ENCODE assay signal across 16 mouse cellular contexts in the genomic region with DNA sequence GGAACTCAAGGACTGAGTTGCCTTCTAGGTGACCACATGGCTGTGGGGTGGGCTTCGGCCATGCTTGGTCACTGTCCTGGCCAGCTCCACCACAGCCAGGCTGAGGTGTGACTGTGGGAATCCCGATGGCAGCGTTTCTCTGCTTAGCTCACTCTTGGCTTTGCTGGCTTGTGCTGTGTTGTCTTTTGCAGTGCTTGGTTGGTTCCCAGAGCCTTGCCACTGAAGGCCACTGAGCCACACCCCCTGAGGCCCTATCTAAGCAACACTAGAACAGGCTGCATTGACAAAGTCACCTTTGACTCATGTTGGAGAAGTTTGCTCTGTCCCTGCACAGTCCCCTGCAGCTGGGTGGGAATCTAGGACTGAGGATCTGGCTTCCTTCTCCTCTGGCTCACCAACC. TPM values are rescaled to one million over a fixed set of nuclear protein-coding genes. Genes with fewer than 3 reads are reported as not detected.
DNase-seq lines count a peak whose midpoint lies in the region; ATAC-seq and TF ChIP-seq lines count a peak whose summit lies in the region.
"Had no signal": no experiment of that assay in that cellular context is flagged by ENCODE, and none has a peak within 500 bp of the region (broad histone marks: within the 10 kb centered on the region; RNA-seq: fewer than 3 reads in every experiment).

No protein-coding gene starts in this region.

- no peaks in the 10 kb centered on the region for H3K4me1 ChIP-seq in kidney, postnatal 0 days (replicated peaks; ENCODE audit: insufficient read depth, low read length)
- peaks cover 6% of the 10 kb centered on the region; the same call in 1 of the 2 replicates for H3K4me1 ChIP-seq in heart, embryonic 11.5 days (ENCODE audit: control insufficient read depth, insufficient read depth, low read length)
- H3K4me1 ChIP-seq in neural tube, embryonic 15.5 days: no peaks in the 10 kb centered on the region
- H3K4me1 ChIP-seq: neural tube, embryonic 12.5 days had no signal

- H3K27me3 ChIP-seq in kidney, postnatal 0 days (ENCODE audit: insufficient read depth, low read length): no peaks in the 10 kb centered on the region
- H3K27me3 ChIP-seq in heart, embryonic 11.5 days (ENCODE audit: control insufficient read depth, insufficient read depth, low read length): no peaks in the 10 kb centered on the region
- H3K27me3 ChIP-seq in neural tube, embryonic 15.5 days (replicated peaks): no peaks in the 10 kb centered on the region
- H3K27me3 ChIP-seq: liver, embryonic 13.5 days; midbrain, embryonic 13.5 days; neural tube, embryonic 12.5 days had no signal

- no peaks in the 10 kb centered on the region for H3K9me3 ChIP-seq in kidney, postnatal 0 days (replicated peaks; ENCODE audit: low read length)
- no peaks in the 10 kb centered on the region for H3K9me3 ChIP-seq in heart, embryonic 11.5 days (replicated peaks; ENCODE audit: control insufficient read depth, low read length)
- H3K9me3 ChIP-seq in neural tube, embryonic 15.5 days (replicated peaks): no peaks in the 10 kb centered on the region
- H3K9me3 ChIP-seq: liver, embryonic 13.5 days; midbrain, embryonic 13.5 days; neural tube, embryonic 12.5 days had no signal

- H3K4me2 ChIP-seq in kidney, postnatal 0 days (ENCODE audit: low read length): no peak overlapping the region
- no peak overlapping the region for H3K4me2 ChIP-seq in heart, embryonic 11.5 days
- no peak overlapping the region for H3K4me2 ChIP-seq in neural tube, embryonic 15.5 days
- H3K4me2 ChIP-seq: liver, embryonic 13.5 days; midbrain, embryonic 13.5 days; neural tube, embryonic 12.5 days had no signal

- ATAC-seq in kidney, postnatal 0 days (replicated peaks; ENCODE audit: low FRiP score, low read depth): peak; percentile 21; the same call in 1 of the 2 replicates
- no peak for ATAC-seq in heart, embryonic 11.5 days (replicated peaks; ENCODE audit: insufficient number of reproducible peaks, low FRiP score, low TSS enrichment)
- ATAC-seq in erythroblast, adult 5-6 weeks (replicated peaks; ENCODE audit: low FRiP score, poor library complexity, severe bottlenecking): no peak
- no peak for ATAC-seq in neural tube, embryonic 15.5 days (ENCODE audit: low FRiP score)
- ATAC-seq: midbrain, embryonic 13.5 days had no signal

- H3K9ac ChIP-seq in kidney, postnatal 0 days (ENCODE audit: low read depth, low read length): no peak overlapping the region
- H3K9ac ChIP-seq in heart, embryonic 11.5 days (ENCODE audit: low read depth, low read length): peak overlapping the region; percentile 30; the same call in 1 of the 2 replicates
- H3K9ac ChIP-seq in neural tube, embryonic 15.5 days (replicated peaks): no peak overlapping the region
- H3K9ac ChIP-seq: liver, embryonic 13.5 days; midbrain, embryonic 13.5 days; neural tube, embryonic 12.5 days had no signal

- 45% methylated on average over 3 of the region's 3 CpGs for WGBS in kidney, postnatal 0 days
- 48% methylated on average over 3 of the region's 3 CpGs for WGBS in heart, embryonic 11.5 days (ENCODE audit: insufficient replicate concordance)
- 57% methylated on average over 3 of the region's 3 CpGs for WGBS in neural tube, embryonic 15.5 days

- H3K4me3 ChIP-seq in kidney, postnatal 0 days (replicated peaks; ENCODE audit: low read depth, low read length): no peak overlapping the region
- H3K4me3 ChIP-seq in heart, embryonic 11.5 days (ENCODE audit: low read depth, low read length): no peak overlapping the region
- no peak overlapping the region for H3K4me3 ChIP-seq in neural tube, embryonic 15.5 days (replicated peaks)
- H3K4me3 ChIP-seq: left cerebral cortex, adult 2 months; liver, embryonic 13.5 days; midbrain, embryonic 13.5 days; neural tube, embryonic 12.5 days had no signal

- no peak for DNase-seq in kidney, postnatal 0 days (ENCODE audit: low spot score)
- DNase-seq in kidney, adult 18-20 months: no peak
- peak; percentile 63 for DNase-seq in adrenal gland, postnatal 10 days
- peak; percentile 64 for DNase-seq in skeletal muscle tissue, adult 2 months (ENCODE audit: low read depth, low spot score)
- DNase-seq in thymus, postnatal 4 days: no peak
- DNase-seq: cerebellum, adult 9-10 months; liver, embryonic 13.5 days; right cerebral cortex, postnatal 14 days had no signal

- H3K27ac ChIP-seq in kidney, postnatal 0 days: no peak overlapping the region
- H3K27ac ChIP-seq in heart, embryonic 11.5 days (ENCODE audit: low read depth, low read length): no peak overlapping the region
- H3K27ac ChIP-seq in neural tube, embryonic 15.5 days (replicated peaks): no peak overlapping the region
- H3K27ac ChIP-seq: left cerebral cortex, adult 2 months; liver, embryonic 13.5 days; midbrain, embryonic 13.5 days; neural tube, embryonic 12.5 days had no signal

- H3K36me3 ChIP-seq in kidney, postnatal 0 days (ENCODE audit: insufficient read depth, low read length): no peaks in the 10 kb centered on the region
- H3K36me3 ChIP-seq in heart, embryonic 11.5 days (ENCODE audit: control insufficient read depth, insufficient read depth, low read length): no peaks in the 10 kb centered on the region
- no peaks in the 10 kb centered on the region for H3K36me3 ChIP-seq in neural tube, embryonic 15.5 days
- H3K36me3 ChIP-seq: liver, embryonic 13.5 days; midbrain, embryonic 13.5 days; neural tube, embryonic 12.5 days had no signal

- TF ChIP-seq CTCF in kidney, postnatal 0 days (IDR thresholded peaks at IDR 0.05; ENCODE audit: low read depth): no peak

RNA-seq across cellular contexts. Expression of a gene that starts 45.2 kb away (rescaled TPM):
- 0.17 and 0.24 TPM in 2 replicates for polyA plus RNA-seq in kidney, postnatal 0 days (2015; fragmentation: Nextera tagmentation; extraction: Ambion mirVana)
- total RNA-seq in adrenal gland, postnatal 10 days (2021): 1 to 10 TPM; 2.3 to 2.9 TPM
- polyA plus RNA-seq in heart, embryonic 11.5 days (2014; fragmentation: Nextera tagmentation; extraction: Ambion mirVana): 1.5 and 2.0 TPM in 2 replicates
- not detected in 2 replicates for total RNA-seq in erythroblast, adult 5-6 weeks (2015; ENCODE audit: low replicate concordance)
- total RNA-seq in erythroblast, adult 5-6 weeks (2017; ENCODE audit: low replicate concordance): not detected in 2 replicates
- polyA plus RNA-seq in neural tube, embryonic 15.5 days (2015; fragmentation: Nextera tagmentation; extraction: Ambion mirVana): 3.2 and 3.8 TPM in 2 replicates
- total RNA-seq: granulocyte monocyte progenitor cell, adult 5-6 weeks; MEL had no signal

RNA-seq across cellular contexts. Expression of a gene that starts 45.3 kb away (rescaled TPM):
- polyA plus RNA-seq in kidney, postnatal 0 days (2015; fragmentation: Nextera tagmentation; extraction: Ambion mirVana): 83.5 and 90.1 TPM in 2 replicates
- total RNA-seq in adrenal gland, postnatal 10 days (2021): 10 to 100 TPM; 64.6 to 81.5 TPM
- 74.6 and 77.9 TPM in 2 replicates for polyA plus RNA-seq in heart, embryonic 11.5 days (2014; fragmentation: Nextera tagmentation; extraction: Ambion mirVana)
- 28.1 and 29.7 TPM in 2 replicates for total RNA-seq in erythroblast, adult 5-6 weeks (2015; ENCODE audit: low replicate concordance)
- total RNA-seq in erythroblast, adult 5-6 weeks (2017; ENCODE audit: low replicate concordance): 21.6 and 45.6 TPM in 2 replicates
- 30.4 and 47.4 TPM in 2 replicates for polyA plus RNA-seq in neural tube, embryonic 15.5 days (2015; fragmentation: Nextera tagmentation; extraction: Ambion mirVana)

Comparison
In these comparisons a context has a peak if more than half of its experiments do, and no peak if none do; other contexts are left out.
1. DNase-seq: peak in adrenal gland, postnatal 10 days (single experiment) and skeletal muscle tissue, adult 2 months (single experiment); none in kidney, postnatal 0 days (single experiment), kidney, adult 18-20 months (single experiment) and thymus, postnatal 4 days (single experiment).